Mouse (Mus musculus): ENCODE results near the gene Ankdd1a. TPM values are rescaled to one million over a fixed set of nuclear protein-coding genes. Genes with fewer than 3 reads are reported as not detected.

Ankdd1a gene
- polyA plus RNA-seq (2015; fragmentation: Nextera tagmentation; extraction: Ambion mirVana): 0.19 and 0.65 TPM in 2 replicates

- Histone ChIP-seq H3K4me1 (ENCODE audit: control insufficient read depth, insufficient read depth, low read length) (peaks cover 10% of the 10 kb centered on the region), H3K27ac (ENCODE audit: low read length) (no peak within 1 kb of the TSS), H3K9me3 (replicated peaks; ENCODE audit: control insufficient read depth, low read length) (no peaks in the 10 kb centered on the region), H3K36me3 (ENCODE audit: control insufficient read depth, insufficient read depth, low read length) (no peaks in the 10 kb centered on the region), H3K4me2 (ENCODE audit: low read depth, low read length) (peak within 1 kb of the TSS; percentile 46), H3K4me3 (replicated peaks; ENCODE audit: low read length) (peak within 1 kb of the TSS; percentile 29), H3K9ac (ENCODE audit: low read length) (peak within 1 kb of the TSS; percentile 26), H3K27me3 (ENCODE audit: control insufficient read depth, insufficient read depth, low read length) (no peaks in the 10 kb centered on the region)
- 0 out of 2 replicates have a peak, but pooled peaks have one; percentile 41 for ATAC-seq (ENCODE audit: insufficient read depth, low FRiP score)
- 8% methylated on average over 25 of the region's 25 CpGs for WGBS
Measured at GRCm38 (mm10) chr9:65519807-65520504, at the start of gene Ankdd1a. TSS of gene Ankdd1a (minus strand) at chr9:65520193.

DNA sequence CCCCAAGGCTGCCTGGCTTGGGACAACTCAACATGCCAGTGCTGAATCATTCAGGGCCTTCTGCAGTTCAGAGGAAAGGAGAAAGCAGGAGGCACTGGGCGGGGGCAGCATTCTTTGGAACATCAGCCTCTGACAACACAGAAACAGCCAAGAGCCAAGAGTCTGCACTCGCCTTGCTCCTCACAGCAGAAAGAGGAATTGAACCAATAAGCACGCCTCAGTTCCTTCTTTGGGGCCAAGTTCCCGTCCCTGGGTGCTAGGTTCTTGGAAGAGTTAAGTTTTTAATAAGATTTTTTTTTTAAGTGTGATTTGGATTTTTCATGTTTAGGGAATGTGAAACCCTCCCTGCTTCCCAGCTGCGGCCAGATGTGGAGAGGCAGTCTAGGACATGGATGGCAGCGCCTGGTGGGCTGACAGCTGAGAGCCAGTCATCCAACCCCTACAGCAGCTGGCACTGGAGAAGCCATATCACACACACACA is 49.5 kb upstream of the Ankdd1a start:
- ATAC-seq (ENCODE audit: insufficient read depth, low FRiP score): peak; percentile 35; the same call in 1 of the 2 replicates
- WGBS: 53% methylated on average over 6 of the region's 6 CpGs
- no peak overlapping the region for H3K4me3 ChIP-seq (replicated peaks; ENCODE audit: low read length)
- peaks cover 8% of the 10 kb centered on the region for H3K4me1 ChIP-seq (ENCODE audit: control insufficient read depth, insufficient read depth, low read length)
- peak overlapping the region; percentile 84 for H3K27ac ChIP-seq (ENCODE audit: low read length)
- H3K4me2 ChIP-seq (ENCODE audit: low read depth, low read length): no peak overlapping the region
- peaks cover 7% of the 10 kb centered on the region for H3K36me3 ChIP-seq (ENCODE audit: control insufficient read depth, insufficient read depth, low read length)
- no peak overlapping the region for H3K9ac ChIP-seq (ENCODE audit: low read length)
- no peaks in the 10 kb centered on the region for H3K9me3 ChIP-seq (replicated peaks; ENCODE audit: control insufficient read depth, low read length)
- no peaks in the 10 kb centered on the region for H3K27me3 ChIP-seq (ENCODE audit: control insufficient read depth, insufficient read depth, low read length)

GRCm38 (mm10) chr9:65568787-65569186 is 48.8 kb upstream of the Ankdd1a start:
- ATAC-seq (ENCODE audit: insufficient read depth, low FRiP score): no peak
- no peaks in the 10 kb centered on the region for H3K9me3 ChIP-seq (replicated peaks; ENCODE audit: control insufficient read depth, low read length)
- 79% methylated on average over 6 of the region's 6 CpGs for WGBS
- H3K36me3 ChIP-seq (ENCODE audit: control insufficient read depth, insufficient read depth, low read length): peaks cover 7% of the 10 kb centered on the region
- H3K4me3 ChIP-seq (replicated peaks; ENCODE audit: low read length): no peak overlapping the region
- H3K9ac ChIP-seq (ENCODE audit: low read length): no peak overlapping the region
- H3K4me2 ChIP-seq (ENCODE audit: low read depth, low read length): no peak overlapping the region
- H3K27ac ChIP-seq (ENCODE audit: low read length): peak overlapping the region; percentile 84
- no peaks in the 10 kb centered on the region for H3K27me3 ChIP-seq (ENCODE audit: control insufficient read depth, insufficient read depth, low read length)
- H3K4me1 ChIP-seq (ENCODE audit: control insufficient read depth, insufficient read depth, low read length): peaks cover 7% of the 10 kb centered on the region; the same call in 1 of the 2 replicates

DNA sequence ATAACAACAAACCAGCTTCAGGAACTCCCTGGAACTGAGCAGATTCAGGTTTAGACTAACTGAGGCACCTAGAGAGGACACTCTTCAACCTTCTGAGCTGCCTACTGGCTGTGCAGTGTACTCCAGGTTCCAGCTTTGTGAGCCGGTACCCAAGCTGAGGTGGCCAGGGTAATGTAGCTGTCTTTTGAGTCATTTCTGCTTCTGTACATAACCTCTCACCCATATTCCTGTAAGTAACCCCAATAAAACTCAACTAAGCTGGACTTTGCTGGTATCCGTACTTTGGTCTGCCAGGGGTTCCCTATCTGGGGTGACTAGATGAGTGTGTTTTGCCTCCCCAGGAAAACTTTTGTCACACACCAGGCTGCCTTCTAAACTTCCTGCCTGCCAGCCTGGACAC is 44.7 kb upstream of the Ankdd1a start:
- no peak for ATAC-seq (ENCODE audit: insufficient read depth, low FRiP score)
- WGBS: 94% methylated on average over 2 of the region's 2 CpGs

GRCm38 (mm10) chr9:65563073-65563472 is 43.1 kb upstream of the Ankdd1a start:
- H3K36me3 ChIP-seq (ENCODE audit: control insufficient read depth, insufficient read depth, low read length): peaks cover 13% of the 10 kb centered on the region
- no peak for ATAC-seq (ENCODE audit: insufficient read depth, low FRiP score)
- no peak overlapping the region for H3K9ac ChIP-seq (ENCODE audit: low read length)
- H3K4me3 ChIP-seq (replicated peaks; ENCODE audit: low read length): no peak overlapping the region
- no peaks in the 10 kb centered on the region for H3K27me3 ChIP-seq (ENCODE audit: control insufficient read depth, insufficient read depth, low read length)
- WGBS: 87% methylated on average over 5 of the region's 5 CpGs
- H3K4me2 ChIP-seq (ENCODE audit: low read depth, low read length): no peak overlapping the region
- H3K27ac ChIP-seq (ENCODE audit: low read length): no peak overlapping the region
- no peaks in the 10 kb centered on the region for H3K9me3 ChIP-seq (replicated peaks; ENCODE audit: control insufficient read depth, low read length)
- peaks cover 14% of the 10 kb centered on the region; the same call in 1 of the 2 replicates for H3K4me1 ChIP-seq (ENCODE audit: control insufficient read depth, insufficient read depth, low read length)

More for the DNA sequence above, 44.7 kb upstream of the Ankdd1a start:
- Histone ChIP-seq H3K4me3 (replicated peaks; ENCODE audit: low read length) (no peak overlapping the region), H3K9me3 (replicated peaks; ENCODE audit: control insufficient read depth, low read length) (no peaks in the 10 kb centered on the region), H3K4me1 (ENCODE audit: control insufficient read depth, insufficient read depth, low read length) (peaks cover 17% of the 10 kb centered on the region), H3K4me2 (ENCODE audit: low read depth, low read length) (no peak overlapping the region), H3K9ac (ENCODE audit: low read length) (no peak overlapping the region), H3K27me3 (ENCODE audit: control insufficient read depth, insufficient read depth, low read length) (no peaks in the 10 kb centered on the region), H3K27ac (ENCODE audit: low read length) (no peak overlapping the region), H3K36me3 (ENCODE audit: control insufficient read depth, insufficient read depth, low read length) (peaks cover 9% of the 10 kb centered on the region)

GRCm38 (mm10) chr9:65562081-65562506 is 42.1 kb upstream of the Ankdd1a start:
- Histone ChIP-seq H3K27me3 (ENCODE audit: control insufficient read depth, insufficient read depth, low read length) (no peaks in the 10 kb centered on the region), H3K27ac (ENCODE audit: low read length) (peak overlapping the region; percentile 42; the same call in 1 of the 2 replicates), H3K36me3 (ENCODE audit: control insufficient read depth, insufficient read depth, low read length) (peaks cover 13% of the 10 kb centered on the region), H3K4me2 (ENCODE audit: low read depth, low read length) (no peak overlapping the region), H3K9me3 (replicated peaks; ENCODE audit: control insufficient read depth, low read length) (no peaks in the 10 kb centered on the region), H3K9ac (ENCODE audit: low read length) (0 out of 2 replicates have a peak overlapping the region, but pooled peaks have one; percentile 0), H3K4me3 (replicated peaks; ENCODE audit: low read length) (no peak overlapping the region), H3K4me1 (ENCODE audit: control insufficient read depth, insufficient read depth, low read length) (peaks cover 14% of the 10 kb centered on the region; the same call in 1 of the 2 replicates)
- WGBS: 25% methylated on average over 4 of the region's 4 CpGs
- peak; percentile 58; the same call in 1 of the 2 replicates for ATAC-seq (ENCODE audit: insufficient read depth, low FRiP score)

DNA sequence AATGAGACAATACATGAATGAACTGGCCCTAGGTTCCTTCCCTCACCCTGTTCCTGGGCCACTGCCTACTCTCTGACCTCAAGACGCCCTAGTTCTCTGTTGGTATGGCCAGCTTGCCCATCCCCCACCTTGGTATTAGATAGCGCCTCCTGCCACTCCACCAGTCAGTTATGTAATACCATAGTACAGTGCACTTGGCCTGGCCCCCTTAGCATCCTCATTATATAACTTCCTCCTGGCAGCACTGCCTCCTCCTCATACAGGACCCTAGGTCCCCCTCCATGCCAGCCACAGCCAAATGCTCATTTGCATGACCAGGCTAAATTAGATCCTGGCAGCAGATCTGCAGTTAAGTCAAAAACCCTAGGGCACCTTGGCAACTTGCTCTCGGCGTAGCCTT is 41.0 kb upstream of the Ankdd1a start:
- Histone ChIP-seq H3K27ac (ENCODE audit: low read length) (no peak overlapping the region), H3K4me2 (ENCODE audit: low read depth, low read length) (no peak overlapping the region), H3K9ac (ENCODE audit: low read length) (no peak overlapping the region), H3K4me3 (replicated peaks; ENCODE audit: low read length) (no peak overlapping the region), H3K4me1 (ENCODE audit: control insufficient read depth, insufficient read depth, low read length) (peaks cover 17% of the 10 kb centered on the region), H3K36me3 (ENCODE audit: control insufficient read depth, insufficient read depth, low read length) (peaks cover 17% of the 10 kb centered on the region), H3K27me3 (ENCODE audit: control insufficient read depth, insufficient read depth, low read length) (no peaks in the 10 kb centered on the region), H3K9me3 (replicated peaks; ENCODE audit: control insufficient read depth, low read length) (no peaks in the 10 kb centered on the region)
- WGBS: 82% methylated on average over 4 of the region's 4 CpGs
- ATAC-seq (ENCODE audit: insufficient read depth, low FRiP score): no peak

DNA sequence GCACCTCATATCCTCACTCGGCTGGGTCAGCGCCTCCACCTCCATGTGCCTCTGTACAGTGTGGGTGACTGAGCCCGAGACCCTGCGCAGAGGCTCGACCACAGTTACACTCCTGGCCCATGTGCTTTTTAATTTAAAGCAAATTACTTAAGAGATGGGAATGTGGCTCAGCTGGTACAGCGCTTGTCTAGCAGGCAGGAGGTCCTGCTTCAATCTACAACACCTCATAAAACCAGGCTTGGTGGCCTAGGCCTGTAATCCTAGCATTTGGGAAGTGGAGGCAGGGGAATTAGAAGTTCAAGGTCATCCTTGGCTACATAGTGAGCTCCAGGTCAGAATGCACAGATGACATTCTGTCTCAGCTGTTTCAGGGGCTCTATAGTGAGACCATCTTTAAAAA is 38.8 kb upstream of the Ankdd1a start:
- no peak overlapping the region for H3K4me2 ChIP-seq (ENCODE audit: low read depth, low read length)
- no peaks in the 10 kb centered on the region for H3K9me3 ChIP-seq (replicated peaks; ENCODE audit: control insufficient read depth, low read length)
- H3K4me3 ChIP-seq (replicated peaks; ENCODE audit: low read length): no peak overlapping the region
- ATAC-seq (ENCODE audit: insufficient read depth, low FRiP score): no peak
- H3K4me1 ChIP-seq (ENCODE audit: control insufficient read depth, insufficient read depth, low read length): peaks cover 33% of the 10 kb centered on the region
- no peak overlapping the region for H3K9ac ChIP-seq (ENCODE audit: low read length)
- WGBS: 96% methylated on average over 6 of the region's 6 CpGs
- no peaks in the 10 kb centered on the region for H3K27me3 ChIP-seq (ENCODE audit: control insufficient read depth, insufficient read depth, low read length)
- H3K27ac ChIP-seq (ENCODE audit: low read length): no peak overlapping the region
- H3K36me3 ChIP-seq (ENCODE audit: control insufficient read depth, insufficient read depth, low read length): peaks cover 19% of the 10 kb centered on the region; the same call in 1 of the 2 replicates

DNA sequence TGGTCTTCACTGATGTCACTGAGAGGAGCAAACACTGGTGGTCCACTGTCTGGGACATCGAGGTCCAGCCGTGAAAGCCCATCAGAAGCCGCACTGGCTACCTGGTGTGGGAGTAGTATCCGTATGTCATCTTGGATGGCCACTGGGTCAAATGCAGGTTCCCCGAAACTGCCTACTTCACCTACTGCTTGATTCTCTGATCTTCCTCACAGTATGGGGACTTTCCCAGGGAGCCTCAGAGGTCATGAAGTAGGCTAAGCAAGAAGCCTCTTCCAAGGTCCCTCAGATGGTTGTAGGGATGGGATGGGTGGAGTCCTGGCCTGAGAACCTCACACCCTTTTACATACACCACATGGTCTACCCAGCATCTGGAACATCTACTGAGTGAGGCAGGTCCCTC is 37.0 kb upstream of the Ankdd1a start:
- Histone ChIP-seq H3K27ac (ENCODE audit: low read length) (no peak overlapping the region), H3K4me3 (replicated peaks; ENCODE audit: low read length) (no peak overlapping the region), H3K36me3 (ENCODE audit: control insufficient read depth, insufficient read depth, low read length) (peaks cover 13% of the 10 kb centered on the region; the same call in 1 of the 2 replicates), H3K4me2 (ENCODE audit: low read depth, low read length) (no peak overlapping the region), H3K4me1 (ENCODE audit: control insufficient read depth, insufficient read depth, low read length) (peaks cover 24% of the 10 kb centered on the region), H3K9ac (ENCODE audit: low read length) (no peak overlapping the region), H3K27me3 (ENCODE audit: control insufficient read depth, insufficient read depth, low read length) (no peaks in the 10 kb centered on the region), H3K9me3 (replicated peaks; ENCODE audit: control insufficient read depth, low read length) (no peaks in the 10 kb centered on the region)
- 85% methylated on average over 5 of the region's 5 CpGs for WGBS
- no peak for ATAC-seq (ENCODE audit: insufficient read depth, low FRiP score)
